Mouse (Mus musculus): Measurements from ENCODE around the gene Zfp169.

GRCm38 (mm10) chr13:48544391-48544790, 31.1 kb upstream of the Zfp169 start:
- TF ChIP-seq CTCF (IDR thresholded peaks at IDR 0.05; ENCODE audit: borderline replicate concordance, insufficient read depth, low read depth, low read length) (no peak), POLR2A (IDR thresholded peaks at IDR 0.05; ENCODE audit: borderline replicate concordance, insufficient read depth, low read length) (no peak)
